Mouse (Mus musculus): ENCODE measurements around the gene Acr.

Gene Acr

GRCm38 (mm10) chr15:89547824-89548601 is 20.1 kb upstream of the Acr start:
- DNase-seq: no peak

GRCm38 (mm10) chr15:89548837-89549236 is 19.3 kb upstream of the Acr start:
- peak in 1 of 2 experiments; percentile 53 for DNase-seq

DNA sequence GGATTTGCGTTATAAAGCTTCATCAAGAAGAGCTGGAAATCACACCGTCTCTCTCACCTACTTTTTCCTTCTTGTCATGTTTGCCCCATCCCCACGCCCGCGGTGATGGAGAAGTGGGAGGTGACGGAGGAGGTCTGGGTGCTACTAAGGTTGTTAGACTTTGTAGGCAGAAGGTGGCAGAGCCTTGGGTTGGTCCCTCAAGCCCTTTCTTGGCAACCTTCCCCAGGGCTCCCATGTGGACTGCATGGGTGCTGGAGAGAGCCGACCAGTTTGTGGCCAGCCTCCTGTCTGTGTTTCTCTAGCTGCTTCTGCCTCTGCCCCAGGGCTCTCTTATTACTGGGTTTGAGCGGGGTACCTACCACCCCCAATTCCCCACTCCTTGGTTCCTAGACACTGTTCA is 17.6 kb upstream of the Acr start:
- DNase-seq: no peak

GRCm38 (mm10) chr15:89551733-89552132 is 16.4 kb upstream of the Acr start:
- no peak for DNase-seq

DNA sequence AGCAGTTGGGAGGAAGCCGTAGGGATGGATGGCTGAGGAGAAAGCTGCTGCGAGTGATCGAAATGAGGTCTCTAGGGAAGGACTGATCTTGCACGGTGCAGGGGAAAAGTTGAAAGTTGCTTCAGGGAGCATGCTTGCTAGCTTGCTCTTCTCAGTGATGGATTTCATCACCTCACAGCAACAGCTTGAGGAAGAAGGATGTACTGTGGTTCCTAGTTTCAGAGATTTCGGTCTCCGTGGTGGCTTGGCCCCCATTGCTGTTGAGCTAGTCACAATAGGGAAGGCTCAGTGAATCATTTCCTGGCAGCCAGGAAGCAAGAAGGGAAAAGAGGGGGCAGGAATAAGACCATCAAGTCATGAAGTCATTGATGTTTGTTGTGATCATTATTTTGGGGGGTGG is 12.5 kb upstream of the Acr start:
- no peak for DNase-seq

DNA sequence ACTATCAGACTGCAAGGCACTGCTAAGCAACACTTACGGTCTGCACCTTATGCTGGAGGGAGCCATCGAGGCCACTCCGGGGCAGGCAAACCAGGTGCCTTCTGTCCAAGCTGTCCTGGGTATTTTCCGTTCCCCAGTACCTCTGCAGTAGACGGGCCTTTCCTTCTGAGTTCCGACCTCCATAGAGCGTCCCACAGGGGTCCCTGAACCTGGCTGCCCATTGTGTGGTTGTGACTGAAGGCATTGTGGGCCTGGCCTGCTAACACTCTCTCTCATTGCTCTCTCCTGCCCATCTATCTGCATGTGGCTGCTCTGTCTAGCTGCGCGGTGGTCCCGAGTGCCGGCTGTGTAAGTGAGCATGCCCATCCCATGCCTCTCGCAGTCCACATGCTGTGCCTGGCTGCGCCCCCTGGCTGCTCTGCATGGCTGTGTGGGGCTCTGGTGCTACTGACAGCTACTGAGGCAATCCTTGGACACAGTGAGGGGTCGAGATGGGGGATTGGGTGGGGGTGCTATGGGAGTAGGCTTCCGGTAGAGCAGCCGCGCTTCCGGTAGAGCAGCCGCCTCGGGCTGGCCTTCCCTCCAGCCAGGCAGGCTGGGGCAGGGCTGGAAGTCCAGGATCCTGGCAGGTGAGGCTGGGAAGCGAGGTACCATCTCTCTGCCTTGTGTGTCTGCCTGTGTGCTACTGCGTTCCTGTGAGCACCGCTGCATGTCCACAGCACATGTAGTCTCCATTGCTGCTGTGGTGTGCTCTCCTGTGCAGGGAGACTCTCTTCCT is 11.5 kb upstream of the Acr start:
- DNase-seq: no peak

GRCm38 (mm10) chr15:89557179-89557995 is 10.7 kb upstream of the Acr start:
- DNase-seq: no peak

DNA sequence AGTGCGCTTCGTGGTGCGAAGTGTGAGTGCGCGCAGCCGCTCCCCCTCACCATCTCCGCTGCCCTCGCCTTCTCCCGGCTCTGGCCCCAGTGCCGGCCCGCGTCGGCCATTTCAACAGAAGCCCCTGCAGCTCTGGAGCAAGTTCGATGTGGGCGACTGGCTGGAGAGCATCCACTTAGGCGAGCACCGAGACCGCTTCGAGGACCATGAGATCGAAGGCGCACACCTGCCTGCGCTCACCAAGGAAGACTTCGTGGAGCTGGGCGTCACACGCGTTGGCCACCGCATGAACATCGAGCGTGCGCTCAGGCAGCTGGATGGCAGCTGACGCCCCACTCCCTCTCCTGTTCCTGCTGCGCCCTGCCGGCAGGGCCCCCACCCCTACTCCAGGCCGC is 10.1 kb upstream of the Acr start:
- no peak for DNase-seq

GRCm38 (mm10) chr15:89559202-89559731 is 8.9 kb upstream of the Acr start:
- DNase-seq: no peak

DNA sequence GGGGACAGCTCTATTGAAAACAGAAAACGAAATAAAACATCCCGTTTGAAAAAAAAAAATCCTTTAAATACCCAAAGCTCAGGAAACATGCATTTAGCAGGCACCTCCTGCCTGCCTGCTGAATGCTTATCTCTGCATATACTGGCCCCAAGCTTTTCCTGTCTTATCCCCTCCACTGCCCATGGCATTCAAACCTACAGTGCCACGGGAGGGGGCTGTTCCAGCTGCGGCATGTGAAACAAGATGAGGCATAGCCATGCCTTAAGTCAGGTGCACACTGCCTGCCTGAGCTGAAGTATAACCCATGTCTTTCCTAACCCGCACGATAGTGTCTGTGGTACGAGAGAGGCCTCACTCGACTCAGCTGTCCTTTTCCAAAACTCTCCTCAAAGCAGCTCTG is 4.0 kb downstream of the Acr start:
- no peak for DNase-seq

DNA sequence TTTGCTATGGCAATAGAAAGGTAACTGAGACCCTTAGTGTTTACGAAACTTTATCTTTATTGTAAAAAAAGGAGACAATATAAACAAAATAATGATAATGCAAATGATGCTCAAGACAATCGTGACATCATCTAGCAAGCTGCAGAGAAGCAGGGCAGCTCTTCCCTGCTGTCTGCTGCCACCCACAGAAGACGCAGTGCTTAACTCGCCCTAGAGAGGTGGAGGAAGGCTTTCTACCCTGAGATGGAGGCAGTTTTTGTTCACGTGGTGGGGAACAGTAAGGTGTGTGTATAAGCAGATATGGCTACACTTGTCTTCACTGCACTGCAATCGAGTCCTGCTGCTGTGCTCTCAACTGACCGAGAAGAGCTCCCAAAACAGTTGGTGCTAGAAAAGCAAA is 14.4 kb downstream of the Acr start:
- no peak for DNase-seq

DNA sequence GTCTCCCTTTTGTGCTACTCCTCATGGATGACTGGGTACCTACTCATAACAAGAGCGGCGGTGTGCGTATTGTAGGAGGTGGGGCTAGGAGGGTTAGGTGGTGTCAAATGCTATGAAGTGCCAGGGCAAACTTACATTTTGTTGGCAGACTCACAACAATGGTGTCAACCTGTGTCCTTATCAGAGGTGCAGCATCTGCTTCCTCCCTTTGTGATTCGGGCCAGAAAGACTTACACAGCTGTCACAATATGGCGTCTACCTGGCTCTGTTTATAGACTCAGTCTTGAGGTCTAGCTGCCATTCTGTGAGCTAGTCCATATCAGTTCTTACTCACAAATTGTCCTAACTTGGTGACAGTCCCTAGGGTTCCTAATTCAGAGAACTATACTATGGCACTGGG is 17.0 kb downstream of the Acr start:
- DNase-seq: no peak

DNA sequence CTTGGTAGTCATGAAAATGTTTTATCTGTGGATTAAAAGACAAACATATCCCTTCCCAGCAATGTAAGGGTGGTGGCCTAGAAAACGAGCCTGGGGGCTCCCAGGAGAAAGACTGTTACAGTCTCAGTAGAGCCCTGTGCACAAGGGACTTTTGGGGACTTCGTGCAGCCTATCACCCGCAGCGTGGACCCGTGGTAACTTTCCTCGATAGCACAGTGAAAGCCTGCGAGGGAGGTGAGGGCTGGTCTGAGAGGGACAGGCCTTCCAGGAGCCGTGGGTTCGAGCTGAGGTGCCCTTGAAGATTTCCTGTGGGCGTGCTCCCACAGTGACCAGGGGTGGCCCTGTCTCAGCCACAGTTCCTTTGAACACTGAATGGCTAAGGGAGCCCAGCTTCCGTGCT is 17.5 kb downstream of the Acr start:
- DNase-seq: no peak

DNA sequence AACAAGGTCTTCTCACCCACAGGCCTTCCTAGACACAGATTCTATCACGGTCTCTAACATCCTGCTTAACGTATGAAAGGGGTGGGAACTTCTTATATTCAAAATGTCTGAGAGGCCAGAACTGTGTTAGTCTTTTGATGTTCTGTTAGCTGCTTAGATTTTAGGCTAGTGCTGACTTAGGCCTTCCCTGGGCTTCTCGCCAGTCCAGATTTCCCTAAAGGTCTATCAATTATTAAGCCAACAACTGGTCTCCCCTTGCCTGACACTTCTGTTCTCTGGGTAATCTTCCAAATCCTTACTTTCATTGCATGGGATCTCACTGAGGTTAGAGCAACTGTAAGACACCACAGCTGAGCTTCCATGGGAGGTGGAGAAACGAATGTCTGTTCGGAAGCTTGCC is 21.0 kb downstream of the Acr start:
- DNase-seq: no peak

DNA sequence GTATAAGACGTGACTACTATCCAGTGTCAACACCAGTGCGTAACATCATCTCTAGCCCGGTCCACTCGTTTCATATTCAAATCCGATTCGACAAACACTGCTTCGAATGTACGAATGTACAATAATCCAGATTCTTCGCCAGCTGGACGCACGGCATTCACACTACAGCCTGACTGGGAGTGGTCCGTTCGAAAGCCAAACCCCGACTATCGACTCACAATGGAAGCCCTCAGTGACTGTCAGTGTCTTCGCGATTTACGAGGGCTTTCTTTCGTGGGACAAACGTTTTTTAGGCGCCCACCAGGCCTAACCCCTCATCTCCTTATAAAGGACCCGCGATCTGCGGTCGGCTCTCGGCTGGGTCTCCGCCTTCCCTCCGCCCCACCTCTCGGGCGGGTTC is 23.2 kb downstream of the Acr start:
- DNase-seq: no peak

DNA sequence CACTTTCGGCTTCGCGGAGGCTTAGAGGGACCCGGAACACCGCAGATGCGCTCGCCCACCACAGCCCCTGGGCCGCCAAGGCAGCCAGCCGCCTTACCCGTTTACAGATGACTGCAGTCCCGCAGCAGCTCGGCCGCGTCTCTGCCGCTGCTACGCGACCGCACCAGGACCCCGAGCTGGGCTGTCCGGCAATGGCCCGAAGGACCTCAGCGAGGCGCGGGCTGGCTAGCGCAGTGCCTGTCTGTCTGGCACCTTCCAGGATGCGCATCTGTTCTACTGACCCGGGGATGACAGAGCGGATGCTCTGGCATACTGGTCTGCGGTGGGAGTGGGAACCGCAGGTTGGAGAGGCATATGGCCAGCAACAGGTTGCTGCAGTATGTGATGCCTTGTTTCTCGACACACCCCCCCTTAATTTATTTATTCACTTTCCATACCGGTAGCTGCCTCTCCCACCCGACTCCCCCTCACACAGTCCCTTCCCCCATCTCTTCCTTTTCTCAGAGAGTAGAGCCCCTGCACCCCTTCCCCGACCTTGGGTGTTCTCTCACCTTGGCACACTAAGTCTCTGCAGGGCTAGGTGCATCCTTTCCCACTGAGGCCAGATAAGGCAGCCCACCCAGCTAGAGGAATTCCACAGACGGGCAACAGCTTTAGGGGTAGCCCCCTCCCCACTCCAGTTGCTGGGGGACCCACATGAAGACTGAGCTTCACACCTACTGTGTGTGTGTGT is 23.8 kb downstream of the Acr start, which contains the start of gene Rabl2:
TSS of gene Rabl2 (minus strand) at position 201 of the 733 bp plus-strand sequence.
- DNase-seq: peak; percentile 90 to 91

DNA sequence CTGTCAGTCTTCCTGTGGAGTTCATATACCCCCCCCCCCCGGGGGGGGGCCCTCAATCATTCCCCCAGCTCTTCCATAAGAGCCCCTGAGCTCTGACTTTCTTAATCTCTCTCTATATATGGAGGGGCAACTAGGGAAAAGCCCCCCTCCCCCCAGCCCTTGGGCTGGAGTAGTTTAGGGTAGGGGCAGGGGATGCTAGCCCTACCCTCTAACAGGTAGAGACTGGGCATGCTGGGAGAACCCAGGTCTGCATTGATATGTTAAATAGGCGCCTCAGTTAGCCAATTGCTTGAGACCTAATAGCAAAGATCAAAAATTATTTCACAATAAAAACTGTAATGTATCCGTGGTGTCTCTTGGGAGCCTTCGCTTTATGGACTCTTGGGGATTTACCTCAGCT is 24.4 kb downstream of the Acr start:
- no peak for DNase-seq

DNA sequence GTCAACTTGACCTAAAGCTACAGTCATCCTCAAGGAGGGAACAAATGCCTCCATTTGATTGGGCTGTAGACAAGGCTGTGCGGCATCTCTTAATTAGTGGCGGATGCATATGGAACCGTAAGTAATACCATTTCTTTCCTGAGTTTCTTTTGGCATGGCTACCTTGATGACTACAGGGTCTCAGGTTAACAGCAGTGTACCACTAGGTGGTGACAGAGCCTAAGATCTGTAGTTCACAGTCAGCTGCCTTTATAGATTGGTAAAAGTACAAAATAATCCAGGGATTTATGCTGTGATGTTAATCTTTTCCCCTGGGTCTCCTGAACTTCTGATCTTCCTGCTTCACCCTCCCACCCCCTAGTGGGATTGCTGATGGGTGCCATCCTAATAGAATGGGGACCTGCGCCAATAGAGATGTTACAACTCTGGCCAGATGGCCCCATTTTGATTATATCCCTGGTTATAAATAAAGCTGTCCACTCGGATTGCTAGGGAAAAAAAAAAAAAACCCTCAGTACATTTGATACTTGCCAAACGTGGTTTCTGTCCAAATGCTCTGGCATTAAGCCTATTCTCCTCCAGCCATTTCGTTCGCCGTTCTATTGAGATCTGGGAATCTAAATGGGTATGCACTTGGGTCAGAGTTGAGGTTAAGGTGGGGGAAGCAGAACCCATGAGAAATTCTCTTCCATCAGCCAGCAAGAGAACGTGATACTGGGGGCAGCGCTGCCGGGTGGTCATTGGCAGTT is 37.9 kb downstream of the Acr start:
- no peak for DNase-seq

DNA sequence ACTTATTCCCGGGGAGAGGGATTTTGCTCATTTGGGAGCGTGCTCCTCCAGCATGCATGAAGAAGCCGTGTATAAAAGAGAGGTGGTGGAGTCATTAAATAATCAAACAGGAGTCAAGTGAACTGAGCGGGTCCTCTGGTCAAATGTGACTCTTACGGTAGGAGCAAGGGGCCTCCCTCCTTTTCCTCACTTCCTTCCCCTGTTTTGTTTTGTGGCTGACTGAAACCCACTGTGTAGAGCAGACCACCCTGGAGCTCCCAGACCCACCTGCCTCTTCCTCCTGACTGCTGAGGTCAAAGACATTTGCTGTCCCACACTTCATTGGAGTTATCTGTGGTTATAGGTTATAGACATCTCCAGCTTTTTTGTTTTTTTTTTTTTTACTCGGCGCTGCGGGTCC is 39.4 kb downstream of the Acr start:
- DNase-seq: no peak

GRCm38 (mm10) chr15:89607888-89608287 is 39.8 kb downstream of the Acr start:
- DNase-seq: no peak

- peak; percentile 14 to 23 for DNase-seq
Observed at GRCm38 (mm10) chr15:89622312-89622958, 54.3 kb downstream of the Acr start.

All from lung, postnatal 4 days (tissue).